Mouse (Mus musculus): ENCODE results near the gene Gnao1.

DNA sequence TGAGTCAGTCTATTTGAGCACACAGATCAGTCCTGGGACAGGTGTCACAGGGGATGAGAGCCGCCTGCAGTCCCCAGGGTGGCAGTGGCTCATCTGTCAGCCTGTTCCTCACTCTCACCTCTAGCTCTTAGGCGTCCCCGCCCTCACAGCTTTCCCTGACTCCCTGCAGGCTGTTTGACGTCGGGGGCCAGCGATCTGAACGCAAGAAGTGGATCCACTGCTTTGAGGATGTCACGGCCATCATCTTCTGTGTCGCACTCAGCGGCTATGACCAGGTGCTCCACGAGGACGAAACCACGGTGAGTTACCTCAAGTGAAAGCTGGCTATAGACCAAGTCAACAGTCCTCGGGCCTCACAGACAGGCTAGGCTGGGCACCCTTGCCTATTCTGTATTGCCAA is 140.4 kb downstream of the Gnao1 start:
- TF ChIP-seq EP300 (optimal IDR thresholded peaks at IDR 0.05) (no peak), CTCF (IDR thresholded peaks at IDR 0.05; ENCODE audit: low read depth) (no peak)

All from stomach, postnatal 0 days (tissue).